Mouse (Mus musculus): ENCODE results near the gene Iltifb. TPM values are rescaled to one million over a fixed set of nuclear protein-coding genes. Genes with fewer than 3 reads are reported as not detected.
"Not testable (repeated sequence)": the region's sequence is repeated elsewhere in the genome, so short reads cannot be mapped to it uniquely, and the experiment has no call there.

Gene Iltifb
- polyA plus RNA-seq, 1 experiment from 2014 or later, result not detected

- not testable (repeated sequence) for ATAC-seq (replicated peaks; ENCODE audit: insufficient number of reproducible peaks, low FRiP score, low TSS enrichment, low read depth); DNase-seq (ENCODE audit: low spot score); H3K4me3 ChIP-seq (ENCODE audit: low read depth, low read length); H3K27me3 ChIP-seq (ENCODE audit: control insufficient read depth, insufficient read depth, low read length); H3K27ac ChIP-seq (replicated peaks; ENCODE audit: low read depth, low read length); H3K4me1 ChIP-seq (ENCODE audit: control insufficient read depth, insufficient read depth, low read length); H3K36me3 ChIP-seq (replicated peaks; ENCODE audit: control insufficient read depth, insufficient read depth, low read depth, low read length); H3K9me3 ChIP-seq (replicated peaks; ENCODE audit: control insufficient read depth, low read length); H3K4me2 ChIP-seq (ENCODE audit: low read depth, low read length); H3K9ac ChIP-seq (replicated peaks; ENCODE audit: low read length)
- WGBS, result 80% methylated on average over 7 of the region's 7 CpGs
Measured at GRCm38 (mm10) chr10:118282565-118282964, 12.3 kb downstream of the Iltifb start.

- no CpG with 5 or more reads among the region's 4 CpGs for WGBS
- H3K27ac ChIP-seq (replicated peaks; ENCODE audit: low read depth, low read length), result not testable (repeated sequence)
Measured at GRCm38 (mm10) chr10:118278069-118278468, 16.8 kb downstream of the Iltifb start.

GRCm38 (mm10) chr10:118271416-118271815 lies 23.4 kb downstream of the Iltifb start:
- not testable (repeated sequence) for H3K4me2 ChIP-seq (ENCODE audit: low read depth, low read length); H3K9ac ChIP-seq (replicated peaks; ENCODE audit: low read length); DNase-seq (ENCODE audit: low spot score); H3K27ac ChIP-seq (replicated peaks; ENCODE audit: low read depth, low read length); H3K4me1 ChIP-seq (ENCODE audit: control insufficient read depth, insufficient read depth, low read length); H3K9me3 ChIP-seq (replicated peaks; ENCODE audit: control insufficient read depth, low read length); H3K4me3 ChIP-seq (ENCODE audit: low read depth, low read length); ATAC-seq (replicated peaks; ENCODE audit: insufficient number of reproducible peaks, low FRiP score, low TSS enrichment, low read depth); H3K36me3 ChIP-seq (replicated peaks; ENCODE audit: control insufficient read depth, insufficient read depth, low read depth, low read length); H3K27me3 ChIP-seq (ENCODE audit: control insufficient read depth, insufficient read depth, low read length)
- no CpG with 5 or more reads among the region's 2 CpGs for WGBS

More at GRCm38 (mm10) chr10:118278069-118278468, 16.8 kb downstream of the Iltifb start:
- not testable (repeated sequence) for H3K27me3 ChIP-seq (ENCODE audit: control insufficient read depth, insufficient read depth, low read length); H3K36me3 ChIP-seq (replicated peaks; ENCODE audit: control insufficient read depth, insufficient read depth, low read depth, low read length); H3K9me3 ChIP-seq (replicated peaks; ENCODE audit: control insufficient read depth, low read length); ATAC-seq (replicated peaks; ENCODE audit: insufficient number of reproducible peaks, low FRiP score, low TSS enrichment, low read depth); DNase-seq (ENCODE audit: low spot score); H3K4me3 ChIP-seq (ENCODE audit: low read depth, low read length); H3K4me1 ChIP-seq (ENCODE audit: control insufficient read depth, insufficient read depth, low read length); H3K9ac ChIP-seq (replicated peaks; ENCODE audit: low read length); H3K4me2 ChIP-seq (ENCODE audit: low read depth, low read length)

- 33% methylated on average over 1 of the region's 8 CpGs for WGBS
Measured at GRCm38 (mm10) chr10:118268812-118269211, 26.0 kb downstream of the Iltifb start.

GRCm38 (mm10) chr10:118258388-118258787 lies 36.5 kb downstream of the Iltifb start, which contains the start of gene Gm32802:
TSS of gene Gm32802 (plus strand) at chr10:118258688.
- not testable (repeated sequence) for H3K27me3 ChIP-seq (ENCODE audit: control insufficient read depth, insufficient read depth, low read length); H3K4me2 ChIP-seq (ENCODE audit: low read depth, low read length); DNase-seq (ENCODE audit: low spot score); H3K9ac ChIP-seq (replicated peaks; ENCODE audit: low read length); ATAC-seq (replicated peaks; ENCODE audit: insufficient number of reproducible peaks, low FRiP score, low TSS enrichment, low read depth); H3K36me3 ChIP-seq (replicated peaks; ENCODE audit: control insufficient read depth, insufficient read depth, low read depth, low read length); H3K27ac ChIP-seq (replicated peaks; ENCODE audit: low read depth, low read length); H3K4me3 ChIP-seq (ENCODE audit: low read depth, low read length); H3K4me1 ChIP-seq (ENCODE audit: control insufficient read depth, insufficient read depth, low read length); H3K9me3 ChIP-seq (replicated peaks; ENCODE audit: control insufficient read depth, low read length)
- no CpG with 5 or more reads among the region's 13 CpGs for whole genome bisulfite sequencing

More at GRCm38 (mm10) chr10:118268812-118269211, 26.0 kb downstream of the Iltifb start:
- H3K27me3 ChIP-seq (ENCODE audit: control insufficient read depth, insufficient read depth, low read length); DNase-seq (ENCODE audit: low spot score); H3K36me3 ChIP-seq (replicated peaks; ENCODE audit: control insufficient read depth, insufficient read depth, low read depth, low read length); H3K27ac ChIP-seq (replicated peaks; ENCODE audit: low read depth, low read length); ATAC-seq (replicated peaks; ENCODE audit: insufficient number of reproducible peaks, low FRiP score, low TSS enrichment, low read depth); H3K9ac ChIP-seq (replicated peaks; ENCODE audit: low read length); H3K4me2 ChIP-seq (ENCODE audit: low read depth, low read length); H3K9me3 ChIP-seq (replicated peaks; ENCODE audit: control insufficient read depth, low read length); H3K4me1 ChIP-seq (ENCODE audit: control insufficient read depth, insufficient read depth, low read length); H3K4me3 ChIP-seq (ENCODE audit: low read depth, low read length): not testable (repeated sequence)

- Histone ChIP-seq H3K27me3 (ENCODE audit: control insufficient read depth, insufficient read depth, low read length) (no peaks in the 10 kb centered on the region), H3K4me2 (ENCODE audit: low read depth, low read length) (no peak overlapping the region), H3K4me3 (ENCODE audit: low read depth, low read length) (no peak overlapping the region), H3K4me1 (ENCODE audit: control insufficient read depth, insufficient read depth, low read length) (no peaks in the 10 kb centered on the region), H3K36me3 (replicated peaks; ENCODE audit: control insufficient read depth, insufficient read depth, low read depth, low read length) (no peaks in the 10 kb centered on the region), H3K9ac (replicated peaks; ENCODE audit: low read length) (no peak overlapping the region), H3K27ac (replicated peaks; ENCODE audit: low read depth, low read length) (no peak overlapping the region), H3K9me3 (replicated peaks; ENCODE audit: control insufficient read depth, low read length) (no peaks in the 10 kb centered on the region)
- DNase-seq (ENCODE audit: low spot score), result peak; percentile 75
- 45% methylated on average over 10 of the region's 10 CpGs for WGBS
- ATAC-seq (replicated peaks; ENCODE audit: insufficient number of reproducible peaks, low FRiP score, low TSS enrichment, low read depth), result peak; percentile 85; the same call in 1 of the 2 replicates
Measured at GRCm38 (mm10) chr10:118250852-118251295, 44.0 kb downstream of the Iltifb start.

GRCm38 (mm10) chr10:118249006-118249595 lies 45.7 kb downstream of the Iltifb start:
- not testable (repeated sequence) for H3K4me3 ChIP-seq (ENCODE audit: low read depth, low read length); H3K27ac ChIP-seq (replicated peaks; ENCODE audit: low read depth, low read length); H3K9me3 ChIP-seq (replicated peaks; ENCODE audit: control insufficient read depth, low read length); ATAC-seq (replicated peaks; ENCODE audit: insufficient number of reproducible peaks, low FRiP score, low TSS enrichment, low read depth); H3K36me3 ChIP-seq (replicated peaks; ENCODE audit: control insufficient read depth, insufficient read depth, low read depth, low read length); H3K9ac ChIP-seq (replicated peaks; ENCODE audit: low read length); H3K4me1 ChIP-seq (ENCODE audit: control insufficient read depth, insufficient read depth, low read length); H3K27me3 ChIP-seq (ENCODE audit: control insufficient read depth, insufficient read depth, low read length); H3K4me2 ChIP-seq (ENCODE audit: low read depth, low read length); DNase-seq (ENCODE audit: low spot score)
- WGBS, result 92% methylated on average over 11 of the region's 11 CpGs

GRCm38 (mm10) chr10:118240680-118241079 lies 54.2 kb downstream of the Iltifb start, which contains the start of gene Gm32717:
TSS of gene Gm32717 (minus strand) at chr10:118240780.
- H3K27me3 ChIP-seq (ENCODE audit: control insufficient read depth, insufficient read depth, low read length); H3K27ac ChIP-seq (replicated peaks; ENCODE audit: low read depth, low read length); H3K9ac ChIP-seq (replicated peaks; ENCODE audit: low read length); H3K4me2 ChIP-seq (ENCODE audit: low read depth, low read length); H3K4me1 ChIP-seq (ENCODE audit: control insufficient read depth, insufficient read depth, low read length); ATAC-seq (replicated peaks; ENCODE audit: insufficient number of reproducible peaks, low FRiP score, low TSS enrichment, low read depth); H3K4me3 ChIP-seq (ENCODE audit: low read depth, low read length); H3K9me3 ChIP-seq (replicated peaks; ENCODE audit: control insufficient read depth, low read length); DNase-seq (ENCODE audit: low spot score); H3K36me3 ChIP-seq (replicated peaks; ENCODE audit: control insufficient read depth, insufficient read depth, low read depth, low read length): not testable (repeated sequence)
- no CpG with 5 or more reads among the region's 13 CpGs for WGBS

Measured in embryonic facial prominence, embryonic 11.5 days (tissue).